Mouse (Mus musculus) spleen, adult 2 months (tissue): ENCODE measurements at regions not wholly inside any gene's neighbourhood (a gene's known extent, or its start where the extent isn't known, plus 50 kb on each side); places are given as distances from the start of the nearest gene placed in this dataset.
"Not testable (repeated sequence)": the region's sequence is repeated elsewhere in the genome, so short reads cannot be mapped to it uniquely, and the experiment has no call there.

Experiments used
- CTCF ChIP-seq: fragments of 200-500 bp; IDR thresholded peaks from 2 replicates; pipeline ENCODE4 v1.5.1; 2011; ENCODE audit warnings: mild to moderate bottlenecking, inconsistent platforms; ENCODE audit not compliant: insufficient read depth, insufficient read length, insufficient replicate concordance; ENCODE audit errors: extremely low read depth
- POLR2A ChIP-seq: fragments of 200-500 bp; IDR thresholded peaks from 2 replicates; pipeline ENCODE4 v1.6.1; 2011; ENCODE audit warnings: low read depth, low read length, inconsistent platforms

DNA sequence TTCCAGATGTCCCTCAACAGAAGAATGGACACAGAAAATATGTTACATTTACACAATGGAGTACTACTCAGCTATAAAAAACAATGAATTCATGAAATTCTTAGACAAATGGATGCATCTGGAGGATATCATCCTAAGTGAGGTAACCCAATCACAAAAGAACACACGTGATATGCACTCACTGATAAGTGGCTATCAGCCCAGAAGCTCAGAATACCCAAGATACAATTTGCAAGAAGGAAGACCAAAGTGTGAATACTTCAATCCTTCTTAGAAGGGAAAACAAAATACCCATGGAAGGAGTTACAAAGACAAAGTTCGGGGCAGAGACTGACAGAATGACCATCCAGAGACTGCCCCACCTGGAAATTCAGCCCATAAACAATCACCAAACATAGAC is 219.9 kb upstream of the Tusc1 start:
- TF ChIP-seq CTCF, POLR2A: not testable (repeated sequence)
